Mouse (Mus musculus) olfactory bulb, adult 2 months (tissue): ENCODE measurements at regions not wholly inside any gene's neighbourhood (a gene's known extent, or its start where the extent isn't known, plus 50 kb on each side); places are given as distances from the start of the nearest gene placed in this dataset.

Experiments used
- CTCF ChIP-seq: fragments of 200-500 bp; IDR thresholded peaks from 2 replicates; pipeline ENCODE4 v1.5.1; 2012; ENCODE audit warnings: low read depth, mild to moderate bottlenecking, low read length, moderate library complexity; ENCODE audit not compliant: insufficient read depth
- POLR2A ChIP-seq: fragments of 200-500 bp; IDR thresholded peaks from 2 replicates; pipeline ENCODE4 v1.6.1; 2012; ENCODE audit warnings: mild to moderate bottlenecking, low read depth, low read length, moderate library complexity; ENCODE audit not compliant: insufficient read depth

DNA sequence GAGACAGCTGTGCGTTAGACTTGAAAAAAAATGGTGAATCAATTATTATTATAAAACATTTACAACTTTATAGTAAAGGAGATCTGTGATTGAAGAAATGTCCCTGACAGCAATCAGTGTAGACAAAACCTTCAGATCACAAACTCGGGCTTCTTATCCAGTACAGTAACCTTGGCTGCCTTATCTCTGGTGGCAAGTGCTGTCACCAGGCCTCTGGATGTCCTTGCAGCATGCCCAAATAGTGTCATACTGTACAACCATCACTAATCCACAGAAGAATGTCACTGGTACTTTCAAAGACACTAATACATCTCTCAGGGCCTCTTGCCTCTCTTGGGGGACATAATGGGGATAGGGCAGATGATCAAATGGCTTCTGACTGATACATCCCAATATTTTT, 98.2 kb upstream of the Man2a1 start:
- no peak for TF ChIP-seq CTCF
- TF ChIP-seq POLR2A = no peak
